Mouse (Mus musculus) hematopoietic stem cell, adult 5-6 weeks (primary cell): Measurements from ENCODE around the gene 1700001P01Rik. TPM values are rescaled to one million over a fixed set of nuclear protein-coding genes. Genes with fewer than 3 reads are reported as not detected.
"Not testable (repeated sequence)": the region's sequence is repeated elsewhere in the genome, so short reads cannot be mapped to it uniquely, and the experiment has no call there.

Experiments used
- ATAC-seq, 2 experiments: fragments of 125-278 bp in 1 of 2; replicated peaks in 1 of 2; 2 replicates each; pipeline ENCODE4 v1.8.0; 2016 to 2017; ENCODE audit warnings: inconsistent platforms in 2 of 2, mild to moderate bottlenecking in 2 of 2, moderate number of reproducible peaks in 2 of 2, low read depth in 1 of 2, moderate TSS enrichment in 1 of 2; ENCODE audit not compliant: low FRiP score in 2 of 2, poor library complexity in 2 of 2, severe bottlenecking in 2 of 2, insufficient read depth in 1 of 2, low TSS enrichment in 1 of 2
- total RNA-seq: library from RNA; stranded (forward); fragments of 172-1452, 232-1000 nt; gene quantifications from 2 replicates; pipeline ENCODE4 v1.2.3, GENCODE M21; 2017

The 1700001P01Rik gene
- total RNA-seq, 1 experiment from 2014 or later, result not detected

DNA sequence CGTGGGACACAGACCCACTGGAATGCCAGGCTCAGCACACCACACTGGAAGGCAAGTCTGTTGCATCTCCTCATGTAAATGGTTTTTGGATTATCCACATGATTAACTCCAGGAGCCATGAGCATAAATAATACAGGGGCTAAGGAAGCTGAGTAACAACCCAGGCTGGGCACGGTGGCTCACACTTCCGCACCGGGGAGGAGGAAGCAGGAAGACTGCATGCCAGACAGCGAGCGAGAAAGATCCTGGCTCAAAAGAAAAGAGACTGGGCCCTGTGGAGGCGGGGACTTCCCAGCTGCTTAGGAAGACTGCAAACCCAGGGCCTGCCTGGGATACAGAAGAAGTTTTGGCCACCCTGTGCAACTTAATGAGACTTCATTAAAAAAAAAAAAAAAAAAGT lies 35.5 kb downstream of the 1700001P01Rik start:
- no peak for ATAC-seq

DNA sequence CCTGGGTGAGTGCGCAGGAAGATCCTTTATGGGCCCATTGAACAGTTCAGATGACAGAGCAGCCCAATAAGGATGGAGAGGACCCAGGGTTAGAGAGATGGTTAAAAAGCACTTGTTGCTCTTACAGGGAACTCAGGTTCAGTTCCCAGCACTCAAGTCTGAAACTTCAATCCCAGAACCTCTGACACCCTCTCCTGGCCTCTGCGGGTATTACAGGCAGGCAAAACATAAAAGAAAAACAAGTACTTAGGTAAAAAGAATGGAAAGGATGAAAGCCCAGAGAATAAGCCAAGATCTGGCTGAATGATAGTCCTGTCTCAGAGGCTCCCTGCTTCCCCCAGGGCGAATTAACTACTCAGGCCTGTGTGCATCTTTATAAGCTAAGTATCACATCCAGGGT lies 36.6 kb downstream of the 1700001P01Rik start:
- no peak for ATAC-seq

DNA sequence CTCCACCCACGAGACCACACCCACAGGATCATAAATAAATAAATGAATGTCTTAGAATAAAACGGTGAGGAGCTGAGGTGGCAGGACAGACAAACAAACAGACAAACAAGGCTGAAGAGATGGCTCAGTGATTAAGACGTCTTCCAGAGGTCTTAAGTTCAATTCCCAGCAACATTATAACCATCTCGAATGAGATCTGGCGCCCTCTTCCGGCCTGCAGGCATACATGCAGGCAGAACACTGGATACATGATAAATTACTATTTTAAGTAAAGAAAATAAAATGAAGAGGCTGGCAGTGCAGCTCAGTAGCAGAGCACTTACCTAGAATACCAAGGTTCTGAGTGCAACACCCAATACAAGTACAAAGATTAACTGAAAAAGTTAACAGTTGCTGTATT lies 37.0 kb downstream of the 1700001P01Rik start:
- ATAC-seq, result no peak

DNA sequence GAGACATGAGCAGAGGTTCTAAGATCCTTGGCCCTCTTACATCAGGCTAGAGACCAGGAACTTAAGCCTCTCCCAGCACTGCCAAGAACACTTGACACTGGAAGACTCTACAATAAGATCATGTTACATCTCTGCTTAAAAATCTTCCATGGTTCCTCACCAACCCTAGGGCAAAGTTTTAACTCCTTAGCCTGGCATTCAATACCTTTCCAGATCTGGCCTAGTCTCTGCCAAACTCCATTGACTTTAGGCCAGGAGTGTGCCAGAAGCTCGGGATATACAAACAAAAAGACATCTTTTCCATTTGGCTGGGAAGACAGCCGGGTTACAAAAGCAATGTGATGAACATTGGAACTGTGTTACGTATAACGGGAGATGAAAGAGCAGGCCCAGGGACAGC lies 38.1 kb downstream of the 1700001P01Rik start:
- no peak for ATAC-seq

DNA sequence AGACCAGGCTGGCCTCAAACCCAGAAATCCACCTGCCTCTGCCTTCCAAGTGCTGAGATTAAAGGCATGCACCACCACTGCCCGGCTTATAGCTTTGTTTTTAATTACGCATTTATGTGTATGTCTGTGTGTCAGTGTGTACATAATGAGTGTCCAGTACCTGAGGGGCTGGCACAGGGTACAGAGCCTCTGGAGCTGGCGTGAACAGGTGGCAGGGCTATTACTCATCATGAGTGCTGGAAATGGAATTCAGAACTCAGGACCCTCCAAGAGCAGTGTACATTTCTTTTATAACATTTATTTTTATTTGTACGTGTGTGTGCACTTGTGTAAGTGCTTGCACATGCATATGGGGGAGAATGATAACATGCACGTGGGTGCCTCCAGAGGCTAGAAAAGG lies 39.1 kb downstream of the 1700001P01Rik start:
- no peak for ATAC-seq

DNA sequence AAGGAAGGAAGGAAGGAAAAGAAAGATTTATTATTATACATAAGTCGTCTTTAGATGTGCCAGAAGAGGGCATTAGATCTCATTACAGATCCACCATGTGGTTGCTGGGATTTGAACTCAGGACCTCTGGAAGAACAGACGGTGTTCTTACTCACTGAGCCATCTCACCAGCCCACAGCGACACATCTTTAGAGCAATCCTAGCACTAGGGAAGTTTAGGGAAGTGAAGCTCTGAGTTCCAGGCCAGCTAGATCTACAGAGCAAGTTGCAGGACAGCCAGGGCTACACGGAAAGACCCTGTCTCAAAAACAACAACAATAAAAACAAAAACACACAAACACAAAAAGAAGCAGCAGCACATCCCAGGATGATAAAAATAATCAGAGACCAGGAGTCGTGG lies 40.9 kb downstream of the 1700001P01Rik start:
- ATAC-seq, result not testable (repeated sequence)

DNA sequence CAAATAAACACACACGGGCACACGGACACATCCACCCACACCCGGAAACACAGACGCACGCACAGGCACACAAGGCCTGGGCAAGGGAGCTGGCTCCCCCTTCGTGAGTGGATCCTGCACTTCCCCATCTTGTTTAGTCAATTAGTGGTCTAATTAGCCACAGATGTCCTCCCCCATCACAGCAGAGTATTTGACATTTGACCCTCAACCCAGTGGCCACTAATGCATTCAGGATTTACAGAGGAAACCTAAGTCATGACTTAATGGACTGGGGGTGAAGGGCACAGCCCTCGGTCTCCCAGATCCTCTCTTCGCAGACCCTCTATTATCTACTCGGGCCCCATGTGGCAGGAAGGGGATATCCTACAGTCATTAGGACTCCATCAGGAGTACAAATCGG lies 42.0 kb downstream of the 1700001P01Rik start:
- ATAC-seq, result no peak

DNA sequence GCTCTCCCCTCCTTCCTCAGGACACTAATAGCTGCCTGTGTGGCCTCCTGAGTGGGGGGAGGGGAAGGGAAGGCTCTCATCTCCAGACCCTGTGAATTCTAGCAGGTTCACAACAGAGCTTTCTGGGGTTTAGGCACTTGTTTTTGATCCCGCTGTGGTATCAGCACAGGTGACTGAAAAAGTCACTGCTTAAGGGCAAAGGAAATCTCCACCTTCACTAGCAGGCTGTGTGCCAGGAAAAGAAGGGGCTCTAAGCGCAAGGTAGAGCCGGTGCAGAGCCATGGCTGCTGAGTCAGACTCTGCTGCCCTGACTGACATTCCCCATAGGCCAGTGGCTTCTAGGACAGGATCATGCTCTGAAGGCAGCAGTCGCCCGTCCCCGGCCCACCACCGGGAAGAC lies 47.0 kb downstream of the 1700001P01Rik start:
- ATAC-seq, result peak in 1 of 2 experiments; percentile 19; a peak in 2 of 4 replicates

DNA sequence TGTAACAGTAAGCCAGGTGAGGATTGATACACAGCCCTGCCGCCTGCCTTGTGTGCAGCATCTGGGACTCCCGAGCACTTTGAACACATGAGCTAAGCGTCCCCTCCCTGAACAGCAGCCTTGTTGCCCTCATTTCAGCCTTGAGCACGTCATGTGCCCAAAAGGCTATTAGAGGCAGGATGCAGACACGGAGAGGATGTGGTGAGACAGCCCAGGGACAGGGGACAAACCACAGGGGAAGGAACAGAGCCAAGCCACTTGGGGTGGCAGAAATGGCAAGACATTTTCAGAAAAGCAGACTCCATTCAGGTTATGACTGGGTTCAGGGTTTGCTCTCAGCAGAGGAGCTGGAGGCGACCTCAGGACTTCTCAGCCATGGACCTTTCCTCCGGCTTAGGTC lies 47.4 kb downstream of the 1700001P01Rik start:
- ATAC-seq, result peak; percentile 87 to 95

DNA sequence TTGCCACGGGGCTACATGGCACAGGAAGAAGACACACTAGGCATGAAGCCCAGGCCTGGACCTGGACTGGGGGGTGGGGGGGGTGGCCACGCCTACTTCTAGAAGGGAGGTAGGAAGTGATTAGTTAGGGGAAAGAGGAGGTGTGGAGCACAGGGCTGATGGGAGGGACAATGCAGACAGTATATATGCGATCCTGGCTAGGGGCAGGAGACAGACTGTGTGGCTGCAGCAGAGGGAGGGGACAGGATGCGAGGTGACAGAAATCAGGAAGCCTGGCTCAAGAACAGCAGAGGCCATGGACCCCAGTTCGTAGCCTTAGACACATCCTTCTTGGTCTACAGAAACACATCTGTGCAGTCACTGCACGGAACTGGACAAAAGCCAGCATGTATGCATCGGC lies 52.0 kb downstream of the 1700001P01Rik start:
- ATAC-seq, result peak; percentile 42 to 44; a peak in 3 of 4 replicates

Other genes with a start within 250 kb of the 1700001P01Rik start
- gene Srcin1, start 199.7 kb downstream of the 1700001P01Rik start, total RNA-seq, result not detected in 2 replicates
- gene Epop, start 146.2 kb downstream of the 1700001P01Rik start, total RNA-seq, result 2.1 and 2.2 TPM in 2 replicates
- gene Mllt6, start 112.5 kb downstream of the 1700001P01Rik start, total RNA-seq, result 16.5 and 19.5 TPM in 2 replicates
- 4.8 and 9.2 TPM in 2 replicates for gene Cisd3, start 90.1 kb downstream of the 1700001P01Rik start, total RNA-seq
- gene Pcgf2, start 75.4 kb downstream of the 1700001P01Rik start, total RNA-seq, result 1.5 and 2.8 TPM in 2 replicates
- gene Psmb3, start 72.5 kb downstream of the 1700001P01Rik start, total RNA-seq, result 93.0 and 116 TPM in 2 replicates
- 42.3 and 81.6 TPM in 2 replicates for gene Pip4k2b, start 31.2 kb downstream of the 1700001P01Rik start, total RNA-seq
- gene Cwc25, start 9.4 kb downstream of the 1700001P01Rik start, total RNA-seq, result 18.8 and 23.3 TPM in 2 replicates
- gene Rpl23, start 6.5 kb upstream of the 1700001P01Rik start, total RNA-seq, result 1,424 and 2,771 TPM in 2 replicates
- gene Lasp1, start 23.1 kb upstream of the 1700001P01Rik start, total RNA-seq, result 220 and 229 TPM in 2 replicates
- gene B230217C12Rik, start 64.9 kb upstream of the 1700001P01Rik start, total RNA-seq, result 0.81 and 1.5 TPM in 2 replicates
- gene Fbxo47, start 108.2 kb upstream of the 1700001P01Rik start, total RNA-seq, result 0.25 and 2.2 TPM in 2 replicates
- gene Plxdc1, start 210.5 kb upstream of the 1700001P01Rik start, total RNA-seq, result 0.56 and 5.5 TPM in 2 replicates
- gene Arl5c, start 220.3 kb upstream of the 1700001P01Rik start, total RNA-seq, result 1.3 and 3.2 TPM in 2 replicates
- 2.9 and 6.9 TPM in 2 replicates for gene Cacnb1, start 247.1 kb upstream of the 1700001P01Rik start, total RNA-seq